Mouse (Mus musculus) bone marrow, adult 2 months (tissue): ENCODE measurements around the gene Robo1.

Source experiments
- CTCF ChIP-seq: fragments of 200-500 bp; IDR thresholded peaks from 2 replicates; pipeline ENCODE4 v1.5.1; 2011; ENCODE audit warnings: low read length, control low read depth; ENCODE audit not compliant: control insufficient read depth, insufficient read depth
- POLR2A ChIP-seq: fragments of 200-500 bp; IDR thresholded peaks from 2 replicates; pipeline ENCODE4 v1.6.1; 2011; ENCODE audit warnings: low read depth, mild to moderate bottlenecking, control low read depth, low read length, borderline replicate concordance; ENCODE audit not compliant: control insufficient read depth

DNA sequence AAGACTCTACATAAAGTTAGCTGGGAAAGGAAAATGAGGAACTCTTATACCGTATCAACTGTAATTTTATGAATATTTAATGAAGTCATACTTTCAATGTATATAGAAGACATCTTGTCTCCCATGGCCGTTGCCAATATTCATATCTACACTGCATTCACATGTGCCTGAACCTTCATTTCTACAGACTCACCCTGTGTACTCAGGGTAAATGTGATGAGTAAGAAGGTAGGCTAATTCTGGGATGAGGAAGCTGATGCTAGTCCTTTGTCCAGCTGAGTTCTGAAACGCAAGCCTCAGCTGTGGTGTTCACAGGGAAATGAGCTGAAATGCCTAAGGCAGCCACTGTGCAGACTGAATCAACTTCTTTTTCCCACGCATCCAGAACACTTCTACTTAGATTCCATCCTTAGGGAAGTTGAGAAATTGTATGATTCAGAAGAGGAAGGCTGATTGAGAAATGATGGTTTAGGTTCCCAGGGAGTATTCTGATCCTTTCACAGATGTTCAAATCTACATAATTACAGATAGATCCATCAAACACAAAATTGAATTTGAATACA is 606.0 kb downstream of the Robo1 start:
- no peak for TF ChIP-seq CTCF
- TF ChIP-seq POLR2A: no peak
